Mouse (Mus musculus) urinary bladder, postnatal 25 days (tissue): Measurements from ENCODE around the gene Erbb3.
A peak's percentile ranks its signal among the peaks of the same experiment; 100 is the strongest.

Source experiments
- DNase-seq: peaks from one replicate; pipeline ENCODE4 v3.0.0; 2022; ENCODE audit warnings: low spot score

Gene Erbb3

GRCm38 (mm10) chr10:128525671-128526308 lies 63.7 kb downstream of the Erbb3 start, which contains the start of gene Esyt1:
TSS of gene Esyt1 (minus strand) at chr10:128525871.
- peak; percentile 79 for DNase-seq

GRCm38 (mm10) chr10:128524732-128525662 lies 64.5 kb downstream of the Erbb3 start:
- no peak for DNase-seq

- DNase-seq, result no peak
Observed at GRCm38 (mm10) chr10:128524111-128524731, 65.2 kb downstream of the Erbb3 start.

- no peak for DNase-seq
Observed at GRCm38 (mm10) chr10:128522351-128522750, 67.1 kb downstream of the Erbb3 start.

- no peak for DNase-seq
Observed at GRCm38 (mm10) chr10:128520591-128520990, 68.9 kb downstream of the Erbb3 start.

GRCm38 (mm10) chr10:128518833-128519232 lies 70.6 kb downstream of the Erbb3 start:
- DNase-seq, result no peak
